Mouse (Mus musculus) A20 (cell line): Measurements from ENCODE around the gene Hspa1l.
"Not testable (repeated sequence)": the region's sequence is repeated elsewhere in the genome, so short reads cannot be mapped to it uniquely, and the experiment has no call there.

Experiments used
- DNase-seq: peaks from one replicate; pipeline ENCODE4 v3.0.0-alpha.2; 2011; ENCODE audit warnings: low read depth, low spot score

Gene Hspa1l

GRCm38 (mm10) chr17:34950514-34951455, 21.7 kb upstream of the Hspa1l start:
- peak; percentile 37 for DNase-seq

GRCm38 (mm10) chr17:34951636-34952377, 20.7 kb upstream of the Hspa1l start:
- DNase-seq: no peak

DNA sequence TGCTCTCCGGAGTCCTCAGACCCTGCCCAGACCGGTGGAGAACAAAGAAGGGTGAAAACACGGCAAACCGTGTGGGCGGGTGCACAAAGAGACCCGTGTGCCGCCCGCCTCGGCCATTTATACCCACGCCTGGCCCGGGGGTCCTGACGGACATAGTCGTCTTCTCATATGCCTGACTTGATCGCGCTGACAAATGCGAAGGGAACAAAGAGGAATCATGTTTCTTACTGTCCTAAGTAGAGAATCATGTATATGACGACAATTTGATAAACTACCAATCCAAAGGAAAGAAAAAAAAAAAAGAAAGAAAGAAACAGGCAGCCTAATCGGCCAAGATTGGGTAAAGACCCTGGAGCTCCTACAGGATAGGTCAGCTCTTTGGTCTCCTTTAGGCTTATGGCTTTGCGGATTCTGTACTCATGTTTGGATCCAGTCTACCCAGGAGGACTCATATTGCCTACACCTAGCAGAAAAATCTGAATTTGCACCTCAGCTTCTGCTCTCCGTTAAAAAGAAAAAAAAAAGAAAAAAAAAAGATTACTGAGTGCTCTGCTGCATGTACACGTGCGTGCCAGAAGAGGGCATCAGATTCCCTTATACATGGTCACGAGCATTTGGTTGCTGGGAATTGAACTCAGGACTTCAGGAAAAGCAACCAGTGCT, 20.0 kb upstream of the Hspa1l start:
- peak; percentile 92 for DNase-seq

DNA sequence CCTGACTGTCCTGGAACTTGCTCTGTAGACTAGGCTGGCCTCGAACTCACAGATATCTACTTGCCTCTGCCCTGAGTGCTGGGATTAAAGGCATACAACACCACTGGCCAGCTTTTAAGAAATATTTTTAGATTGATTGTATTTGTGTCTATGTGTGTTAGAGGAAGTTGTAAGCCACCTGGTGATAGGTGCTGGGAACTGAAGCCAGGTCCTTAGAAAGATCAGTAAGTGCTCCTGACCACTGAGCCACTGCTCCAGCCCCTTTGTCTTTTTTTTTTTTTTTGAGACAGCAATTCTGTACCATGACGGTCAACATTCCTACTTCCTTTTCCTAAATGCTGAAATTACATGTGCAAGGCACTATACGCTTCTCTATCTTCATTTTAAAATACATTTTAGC, 19.2 kb upstream of the Hspa1l start:
- no peak for DNase-seq

DNA sequence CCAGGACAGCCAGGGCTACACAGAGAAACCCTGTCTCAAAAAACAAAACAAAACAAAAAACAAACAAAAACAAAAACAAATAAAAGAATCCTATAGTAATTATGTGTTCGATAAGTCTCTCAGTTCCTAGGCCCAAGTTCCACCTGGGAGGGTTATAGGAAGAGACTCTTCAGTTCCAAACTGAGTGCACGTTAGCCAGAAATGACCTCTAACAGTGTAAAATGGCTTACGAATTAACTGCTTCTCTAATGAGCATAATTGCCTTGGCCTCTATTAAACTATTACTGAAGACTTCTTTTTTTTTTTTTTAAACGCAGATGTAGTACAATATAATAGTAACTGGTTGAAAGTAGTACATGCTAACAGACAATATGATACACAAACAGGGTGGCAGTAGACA, 18.6 kb upstream of the Hspa1l start:
- DNase-seq: no peak

- no peak for DNase-seq
Measured at GRCm38 (mm10) chr17:34954831-34955230, 17.7 kb upstream of the Hspa1l start.

DNA sequence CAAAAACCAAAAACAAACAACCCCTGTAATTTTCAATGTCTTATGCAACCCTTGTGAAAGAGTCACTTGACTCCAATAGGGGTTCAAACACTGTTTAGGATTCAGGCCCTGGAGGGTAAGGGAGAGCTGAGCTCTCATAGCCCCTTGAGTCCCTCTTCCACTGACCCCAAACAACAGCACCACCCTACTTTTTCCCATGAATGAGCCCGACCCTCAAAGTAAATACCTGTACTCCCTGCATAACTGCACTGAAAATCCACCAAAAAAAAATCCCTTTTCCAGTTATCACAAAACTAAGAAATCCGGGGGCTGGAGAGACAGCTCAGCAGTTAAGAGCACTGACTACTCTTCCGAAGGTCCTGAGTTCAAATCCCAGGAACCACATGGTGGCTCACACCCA, 16.6 kb upstream of the Hspa1l start:
- DNase-seq: no peak

DNA sequence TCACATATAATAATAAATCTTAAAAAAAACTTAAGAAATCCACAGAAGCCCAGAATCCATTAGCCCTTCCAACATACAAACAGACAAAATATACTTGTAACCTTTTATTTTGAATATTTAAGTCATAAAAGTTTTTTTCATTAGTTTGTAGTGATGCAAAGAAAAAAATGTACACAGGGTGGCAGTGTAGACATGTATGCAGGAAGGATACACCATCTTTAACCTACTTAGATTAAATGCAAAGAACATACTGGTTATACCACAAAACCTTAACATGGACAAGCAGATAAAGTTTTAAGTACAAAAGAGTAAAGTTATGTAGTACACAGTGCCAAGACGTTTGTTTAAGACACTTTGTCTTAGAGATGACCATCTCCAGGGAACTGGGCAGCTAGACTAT, 16.2 kb upstream of the Hspa1l start:
- peak; percentile 42 for DNase-seq

GRCm38 (mm10) chr17:34957291-34957690, 15.2 kb upstream of the Hspa1l start:
- not testable (repeated sequence) for DNase-seq

- DNase-seq: not testable (repeated sequence)
Measured at GRCm38 (mm10) chr17:34957966-34958365, 14.5 kb upstream of the Hspa1l start.

DNA sequence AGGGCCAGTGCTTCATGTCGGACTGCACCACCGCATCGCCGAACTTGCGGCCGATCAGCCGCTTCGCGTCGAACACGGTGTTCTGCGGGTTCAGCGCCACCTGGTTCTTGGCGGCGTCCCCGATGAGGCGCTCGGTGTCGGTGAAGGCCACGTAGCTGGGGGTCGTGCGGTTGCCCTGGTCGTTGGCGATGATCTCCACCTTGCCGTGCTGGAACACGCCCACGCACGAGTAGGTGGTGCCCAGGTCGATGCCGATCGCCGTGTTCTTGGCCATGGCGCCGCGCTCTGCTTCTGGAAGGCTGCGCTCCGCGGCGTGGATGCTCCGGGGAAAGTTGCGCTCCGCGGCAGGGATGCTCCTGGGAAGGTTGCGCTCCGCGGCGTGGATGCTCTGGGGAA, 13.8 kb upstream of the Hspa1l start:
- DNase-seq: not testable (repeated sequence)

DNA sequence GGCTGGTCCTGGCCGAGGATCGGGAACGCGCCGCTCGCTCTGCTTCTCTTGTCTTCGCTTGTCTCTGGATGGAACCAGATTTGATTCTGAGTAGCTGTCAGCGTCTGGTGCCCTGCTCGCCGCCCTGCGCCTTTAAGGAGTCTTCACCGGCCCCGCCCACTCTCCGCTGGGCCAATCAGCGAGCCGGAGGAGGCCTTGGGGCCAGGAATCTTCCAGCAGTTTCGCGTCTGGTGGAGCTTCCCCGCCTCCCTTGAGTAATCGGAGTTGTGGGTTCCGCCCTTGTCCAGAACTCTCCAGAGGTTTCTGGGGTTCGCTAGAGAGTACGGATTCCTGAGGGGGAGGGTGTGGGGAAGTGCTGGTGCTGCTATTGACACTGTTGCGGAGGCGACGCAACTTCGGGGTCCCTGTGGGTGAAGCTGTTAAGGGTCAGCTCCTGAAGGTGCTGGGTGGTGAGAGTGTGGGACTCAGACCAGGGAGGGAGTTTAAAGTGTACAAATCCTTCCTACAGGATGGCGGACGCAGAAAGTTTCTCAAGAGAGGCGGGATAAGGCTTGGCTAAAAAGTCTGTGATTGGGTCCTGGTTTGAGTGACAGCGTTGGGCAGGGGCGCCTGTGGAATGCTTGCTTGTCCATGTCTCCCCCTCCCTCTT, 13.2 kb upstream of the Hspa1l start, which contains the start of gene Hspa1b:
TSS of gene Hspa1b (minus strand) at position 109 of the 649 bp plus-strand sequence.
- DNase-seq: not testable (repeated sequence)

GRCm38 (mm10) chr17:34959881-34960515, 12.5 kb upstream of the Hspa1l start:
- no peak for DNase-seq

- DNase-seq: no peak
Measured at GRCm38 (mm10) chr17:34960702-34961493, 11.6 kb upstream of the Hspa1l start.

GRCm38 (mm10) chr17:34962125-34962524, 10.4 kb upstream of the Hspa1l start:
- no peak for DNase-seq

DNA sequence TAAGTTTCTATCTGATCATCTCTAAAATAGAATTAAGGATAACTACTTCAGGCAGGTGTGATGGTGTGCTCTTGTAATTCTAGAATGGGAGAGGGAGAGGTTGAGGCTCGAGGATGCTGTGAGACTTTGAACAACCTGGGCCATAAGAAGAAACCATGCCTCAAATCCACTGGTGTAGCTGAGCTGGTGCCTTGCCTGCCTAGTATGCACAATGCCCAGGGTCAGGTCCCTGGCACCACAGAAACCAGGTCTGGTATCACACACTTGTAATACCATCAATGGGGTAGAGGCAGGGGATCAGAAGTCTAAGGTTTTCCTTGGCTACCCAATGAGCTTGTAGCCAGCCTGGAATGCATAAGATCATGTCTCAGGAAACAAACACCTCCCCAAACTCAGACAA, 9.7 kb upstream of the Hspa1l start:
- DNase-seq: no peak

DNA sequence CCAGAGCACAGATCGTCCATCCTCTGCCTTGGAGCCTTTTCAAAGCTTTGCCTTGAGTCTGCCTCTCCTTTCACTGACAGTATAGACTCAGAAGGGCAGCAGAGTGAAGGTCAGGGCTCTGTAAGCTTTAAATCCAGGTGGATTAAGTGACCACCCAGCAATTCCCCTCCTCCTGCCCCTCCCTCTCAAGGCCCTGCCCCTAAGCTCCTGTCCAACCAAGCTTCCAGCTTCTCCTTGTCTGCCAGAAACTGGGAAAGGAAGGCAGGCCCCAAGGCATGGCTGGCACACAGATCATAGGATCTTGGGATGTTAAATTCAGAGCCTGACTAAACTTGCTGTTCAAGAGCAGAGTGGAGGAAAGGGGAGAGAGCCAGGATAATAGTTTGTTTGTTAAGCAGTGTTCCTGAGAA, 7.9 kb upstream of the Hspa1l start:
- DNase-seq: no peak

GRCm38 (mm10) chr17:34965627-34966026, 6.9 kb upstream of the Hspa1l start:
- DNase-seq: no peak

- DNase-seq: not testable (repeated sequence)
Measured at GRCm38 (mm10) chr17:34969822-34970221, 2.7 kb upstream of the Hspa1l start, which contains the start of gene Gm20481. TSS of gene Gm20481 (plus strand) at chr17:34969912.

DNA sequence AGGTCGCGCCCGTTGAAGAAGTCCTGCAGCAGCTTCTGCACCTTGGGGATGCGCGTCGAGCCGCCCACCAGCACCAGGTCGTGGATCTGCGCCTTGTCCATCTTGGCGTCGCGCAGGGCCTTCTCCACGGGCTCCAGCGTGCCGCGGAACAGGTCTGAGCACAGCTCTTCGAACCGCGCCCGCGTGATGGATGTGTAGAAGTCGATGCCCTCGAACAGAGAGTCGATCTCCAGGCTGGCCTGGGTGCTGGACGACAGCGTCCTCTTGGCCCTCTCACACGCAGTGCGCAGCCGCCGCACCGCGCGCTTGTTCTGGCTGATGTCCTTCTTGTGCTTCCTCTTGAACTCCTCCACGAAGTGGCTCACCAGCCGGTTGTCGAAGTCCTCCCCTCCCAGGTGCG, 1.7 kb upstream of the Hspa1l start:
- DNase-seq: not testable (repeated sequence)
